Mouse (Mus musculus): ENCODE measurements around the gene Cflar. TPM values are rescaled to one million over a fixed set of nuclear protein-coding genes. Genes with fewer than 3 reads are reported as not detected.

Cflar gene
- polyA plus RNA-seq, 1 experiment from 2014 or later, result 25.6 TPM

DNA sequence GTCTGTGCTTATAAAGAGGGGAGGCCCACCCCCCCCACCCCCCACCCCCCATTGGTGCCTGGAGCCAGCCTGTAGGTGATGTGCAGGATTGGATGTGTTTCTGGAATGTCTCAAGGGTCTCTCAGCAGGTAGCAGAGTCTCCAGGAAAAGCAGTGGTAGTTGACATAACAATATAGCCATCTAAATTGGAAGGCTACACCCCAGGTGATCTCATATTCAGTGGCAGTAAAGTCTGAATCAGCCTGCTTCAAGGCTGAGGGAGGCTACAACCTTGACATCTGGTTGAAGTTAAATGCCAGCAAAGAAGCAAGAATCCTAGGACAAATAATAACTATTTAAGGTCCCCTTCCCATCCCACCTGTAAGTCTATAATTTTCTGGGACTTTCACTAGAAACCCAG lies 57.8 kb downstream of the Cflar start:
- H3K27ac ChIP-seq (replicated peaks; ENCODE audit: low read depth, low read length), result no peak overlapping the region
- no peaks in the 10 kb centered on the region for H3K27me3 ChIP-seq (ENCODE audit: control insufficient read depth, insufficient read depth, low read length)
- no peaks in the 10 kb centered on the region for H3K9me3 ChIP-seq (ENCODE audit: control insufficient read depth, low read length)
- H3K4me3 ChIP-seq (ENCODE audit: low read depth, low read length), result no peak overlapping the region
- DNase-seq (ENCODE audit: low spot score), result no peak
- no peaks in the 10 kb centered on the region for H3K36me3 ChIP-seq (ENCODE audit: control insufficient read depth, insufficient read depth, low read length)
- H3K4me1 ChIP-seq (ENCODE audit: control insufficient read depth, insufficient read depth, low read length), result no peaks in the 10 kb centered on the region
- no peak overlapping the region for H3K9ac ChIP-seq (ENCODE audit: low read length)
- no peak overlapping the region for H3K4me2 ChIP-seq (ENCODE audit: low read depth, severe bottlenecking)
- ATAC-seq (ENCODE audit: insufficient number of reproducible peaks, low FRiP score, low TSS enrichment, low read depth), result no peak

DNA sequence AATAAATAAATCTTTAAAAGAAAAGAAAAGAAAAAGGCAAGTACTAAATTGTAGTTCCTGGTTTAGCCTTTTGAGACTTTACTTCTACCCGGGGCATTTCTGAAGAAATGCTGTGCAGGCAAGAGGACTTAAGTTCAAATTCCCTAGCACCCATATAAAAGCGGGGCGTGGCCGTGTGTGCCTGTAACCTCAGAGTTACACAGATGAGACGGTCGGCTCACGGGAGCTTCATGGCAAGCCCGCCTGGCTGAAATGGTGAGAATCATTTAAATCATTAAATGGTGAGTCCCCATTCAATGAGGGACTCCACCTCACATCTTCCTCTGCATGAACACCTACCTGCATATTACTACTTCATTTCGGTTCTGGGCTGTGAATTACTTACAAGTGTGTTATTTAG lies 58.4 kb downstream of the Cflar start:
- DNase-seq (ENCODE audit: low spot score), result no peak
- H3K4me1 ChIP-seq (ENCODE audit: control insufficient read depth, insufficient read depth, low read length), result no peaks in the 10 kb centered on the region
- H3K27me3 ChIP-seq (ENCODE audit: control insufficient read depth, insufficient read depth, low read length), result no peaks in the 10 kb centered on the region
- ATAC-seq (ENCODE audit: insufficient number of reproducible peaks, low FRiP score, low TSS enrichment, low read depth), result no peak
- H3K36me3 ChIP-seq (ENCODE audit: control insufficient read depth, insufficient read depth, low read length), result no peaks in the 10 kb centered on the region
- no peaks in the 10 kb centered on the region for H3K9me3 ChIP-seq (ENCODE audit: control insufficient read depth, low read length)
- H3K9ac ChIP-seq (ENCODE audit: low read length), result no peak overlapping the region
- H3K27ac ChIP-seq (replicated peaks; ENCODE audit: low read depth, low read length), result no peak overlapping the region
- 58% methylated on average over 9 of the region's 9 CpGs for WGBS
- H3K4me3 ChIP-seq (ENCODE audit: low read depth, low read length), result no peak overlapping the region
- H3K4me2 ChIP-seq (ENCODE audit: low read depth, severe bottlenecking), result no peak overlapping the region

DNA sequence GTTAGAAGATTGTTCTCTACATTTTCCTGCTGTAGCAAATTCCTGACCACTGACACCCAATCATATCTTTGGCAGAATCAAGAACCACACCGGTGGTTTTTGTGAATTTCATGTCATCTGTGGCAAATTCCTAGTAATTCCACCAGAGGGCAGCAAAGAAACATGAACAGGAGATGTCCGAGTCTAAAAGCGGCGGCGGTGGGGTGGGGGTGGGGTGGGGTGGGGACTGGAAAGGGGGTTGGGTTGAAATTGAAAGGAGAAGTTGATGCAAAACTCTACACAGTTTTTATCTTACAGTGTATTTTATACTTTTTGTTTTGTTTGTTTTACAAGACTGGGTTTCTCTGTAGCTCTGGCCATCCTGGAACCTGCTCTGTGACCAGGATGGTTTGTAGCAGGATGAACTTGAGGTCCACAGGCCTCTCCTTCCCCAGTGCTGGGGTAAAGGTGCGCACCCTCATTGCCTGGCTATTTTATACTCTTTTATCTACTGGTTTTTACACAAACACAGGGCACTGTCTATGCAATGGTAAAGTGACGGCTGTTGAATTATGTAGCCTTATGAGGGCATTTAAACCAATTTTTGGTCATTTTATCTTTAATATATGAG lies 58.9 kb downstream of the Cflar start:
- H3K4me2 ChIP-seq (ENCODE audit: low read depth, severe bottlenecking), result no peak overlapping the region
- no peaks in the 10 kb centered on the region for H3K4me1 ChIP-seq (ENCODE audit: control insufficient read depth, insufficient read depth, low read length)
- H3K27ac ChIP-seq (replicated peaks; ENCODE audit: low read depth, low read length), result no peak overlapping the region
- DNase-seq (ENCODE audit: low spot score), result peak; percentile 65
- no peaks in the 10 kb centered on the region for H3K9me3 ChIP-seq (ENCODE audit: control insufficient read depth, low read length)
- H3K4me3 ChIP-seq (ENCODE audit: low read depth, low read length), result no peak overlapping the region
- no peak for ATAC-seq (ENCODE audit: insufficient number of reproducible peaks, low FRiP score, low TSS enrichment, low read depth)
- no peaks in the 10 kb centered on the region for H3K27me3 ChIP-seq (ENCODE audit: control insufficient read depth, insufficient read depth, low read length)
- no peak overlapping the region for H3K9ac ChIP-seq (ENCODE audit: low read length)
- H3K36me3 ChIP-seq (ENCODE audit: control insufficient read depth, insufficient read depth, low read length), result no peaks in the 10 kb centered on the region
- 28% methylated on average over 7 of the region's 7 CpGs for WGBS

DNA sequence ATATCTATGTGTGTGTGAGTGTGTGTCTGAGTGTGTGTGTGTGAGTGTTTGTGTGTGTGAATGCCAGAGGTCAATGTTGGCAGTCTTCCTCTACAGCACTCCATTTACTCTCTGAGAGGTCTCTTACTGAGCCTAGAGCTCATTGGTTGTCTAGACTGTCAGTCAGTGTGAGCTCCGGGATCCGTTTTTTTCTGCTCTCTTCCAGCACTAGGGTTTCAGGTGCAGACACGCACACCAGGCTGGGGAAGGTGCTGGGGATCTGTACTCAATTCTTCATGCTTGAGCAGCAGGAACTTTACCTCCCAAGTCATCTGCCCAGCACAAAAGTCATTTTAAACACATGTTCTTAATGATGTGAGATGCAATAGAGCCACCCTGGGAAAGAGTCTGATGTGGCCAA lies 60.8 kb downstream of the Cflar start:
- 75% methylated on average over 3 of the region's 3 CpGs for WGBS
- Histone ChIP-seq H3K36me3 (ENCODE audit: control insufficient read depth, insufficient read depth, low read length) (no peaks in the 10 kb centered on the region), H3K4me1 (ENCODE audit: control insufficient read depth, insufficient read depth, low read length) (no peaks in the 10 kb centered on the region), H3K4me3 (ENCODE audit: low read depth, low read length) (no peak overlapping the region), H3K27ac (replicated peaks; ENCODE audit: low read depth, low read length) (no peak overlapping the region), H3K9me3 (ENCODE audit: control insufficient read depth, low read length) (no peaks in the 10 kb centered on the region), H3K9ac (ENCODE audit: low read length) (no peak overlapping the region), H3K27me3 (ENCODE audit: control insufficient read depth, insufficient read depth, low read length) (no peaks in the 10 kb centered on the region), H3K4me2 (ENCODE audit: low read depth, severe bottlenecking) (no peak overlapping the region)
- DNase-seq (ENCODE audit: low spot score) (no peak), ATAC-seq (ENCODE audit: insufficient number of reproducible peaks, low FRiP score, low TSS enrichment, low read depth) (no peak)

DNA sequence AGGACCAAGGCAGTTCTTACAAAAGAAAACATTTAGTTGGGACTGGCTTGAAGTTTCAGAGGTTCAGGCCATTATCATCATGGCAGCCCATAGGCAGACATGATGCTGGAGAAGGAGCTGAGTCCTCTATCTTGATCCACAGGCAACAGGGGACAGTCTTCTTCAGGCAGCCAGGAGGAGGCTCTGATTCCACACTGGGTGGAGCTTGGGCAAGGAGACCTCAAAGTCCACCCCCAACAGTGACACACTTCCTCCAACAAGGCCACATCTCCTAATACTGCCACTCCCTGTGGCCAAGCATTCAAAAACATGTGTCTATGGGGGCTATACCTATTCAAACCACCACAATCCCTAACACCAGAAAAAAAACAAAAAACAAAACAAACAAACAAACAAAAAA lies 62.0 kb downstream of the Cflar start:
- no peaks in the 10 kb centered on the region for H3K27me3 ChIP-seq (ENCODE audit: control insufficient read depth, insufficient read depth, low read length)
- no peak overlapping the region for H3K4me2 ChIP-seq (ENCODE audit: low read depth, severe bottlenecking)
- H3K4me3 ChIP-seq (ENCODE audit: low read depth, low read length), result no peak overlapping the region
- DNase-seq (ENCODE audit: low spot score) (no peak), ATAC-seq (ENCODE audit: insufficient number of reproducible peaks, low FRiP score, low TSS enrichment, low read depth) (no peak)
- H3K36me3 ChIP-seq (ENCODE audit: control insufficient read depth, insufficient read depth, low read length), result no peaks in the 10 kb centered on the region
- no peaks in the 10 kb centered on the region for H3K4me1 ChIP-seq (ENCODE audit: control insufficient read depth, insufficient read depth, low read length)
- no peak overlapping the region for H3K27ac ChIP-seq (replicated peaks; ENCODE audit: low read depth, low read length)
- H3K9me3 ChIP-seq (ENCODE audit: control insufficient read depth, low read length), result no peaks in the 10 kb centered on the region
- no peak overlapping the region for H3K9ac ChIP-seq (ENCODE audit: low read length)

DNA sequence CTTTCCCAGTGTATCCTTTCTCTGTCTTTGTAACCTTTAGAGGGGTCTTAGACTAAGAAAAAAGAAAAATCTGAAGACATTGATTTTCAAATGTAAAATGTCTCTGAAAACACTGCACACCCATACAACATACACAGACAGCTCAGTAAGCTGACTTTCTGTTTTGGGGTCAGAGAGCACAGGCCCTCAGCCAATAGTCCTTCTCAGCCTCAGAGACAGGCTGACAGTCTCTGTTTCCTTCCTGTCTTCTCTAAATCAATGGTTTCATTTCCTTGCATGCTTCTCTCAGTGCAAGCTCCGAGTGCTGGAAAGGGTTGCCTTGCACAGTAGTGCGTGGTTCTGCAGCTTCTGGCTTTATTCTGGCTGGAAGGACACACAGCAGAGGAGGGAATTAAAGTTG lies 62.6 kb downstream of the Cflar start:
- Histone ChIP-seq H3K9ac (ENCODE audit: low read length) (no peak overlapping the region), H3K36me3 (ENCODE audit: control insufficient read depth, insufficient read depth, low read length) (no peaks in the 10 kb centered on the region), H3K27ac (replicated peaks; ENCODE audit: low read depth, low read length) (no peak overlapping the region), H3K9me3 (ENCODE audit: control insufficient read depth, low read length) (no peaks in the 10 kb centered on the region), H3K27me3 (ENCODE audit: control insufficient read depth, insufficient read depth, low read length) (no peaks in the 10 kb centered on the region), H3K4me1 (ENCODE audit: control insufficient read depth, insufficient read depth, low read length) (no peaks in the 10 kb centered on the region), H3K4me2 (ENCODE audit: low read depth, severe bottlenecking) (no peak overlapping the region), H3K4me3 (ENCODE audit: low read depth, low read length) (no peak overlapping the region)
- no peak for DNase-seq (ENCODE audit: low spot score)
- WGBS, result 86% methylated on average over 2 of the region's 2 CpGs
- no peak for ATAC-seq (ENCODE audit: insufficient number of reproducible peaks, low FRiP score, low TSS enrichment, low read depth)

DNA sequence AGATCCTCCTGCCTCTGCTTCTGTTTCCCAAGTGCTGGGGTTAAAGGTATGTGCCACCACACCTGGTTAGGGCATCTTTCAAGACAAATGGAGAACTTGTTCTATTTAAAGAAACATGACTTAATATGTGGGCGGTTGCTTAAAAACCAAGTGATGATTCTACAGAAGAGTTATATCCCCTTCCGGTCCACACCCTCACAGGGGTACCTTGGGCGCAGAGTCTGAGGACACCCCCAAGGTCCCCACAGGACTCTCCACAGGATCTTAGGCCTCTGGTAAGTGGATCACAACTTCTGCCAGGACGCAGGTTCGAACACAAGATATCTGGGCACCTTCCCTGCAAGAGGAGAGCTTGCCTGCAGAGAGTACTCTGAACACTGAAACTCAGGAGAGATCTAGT lies 64.1 kb downstream of the Cflar start:
- 94% methylated on average over 5 of the region's 5 CpGs for WGBS
- no peaks in the 10 kb centered on the region for H3K9me3 ChIP-seq (ENCODE audit: control insufficient read depth, low read length)
- no peak overlapping the region for H3K27ac ChIP-seq (replicated peaks; ENCODE audit: low read depth, low read length)
- H3K9ac ChIP-seq (ENCODE audit: low read length), result no peak overlapping the region
- H3K36me3 ChIP-seq (ENCODE audit: control insufficient read depth, insufficient read depth, low read length), result no peaks in the 10 kb centered on the region
- no peak overlapping the region for H3K4me2 ChIP-seq (ENCODE audit: low read depth, severe bottlenecking)
- H3K4me3 ChIP-seq (ENCODE audit: low read depth, low read length), result no peak overlapping the region
- DNase-seq (ENCODE audit: low spot score) (no peak), ATAC-seq (ENCODE audit: insufficient number of reproducible peaks, low FRiP score, low TSS enrichment, low read depth) (no peak)
- no peaks in the 10 kb centered on the region for H3K4me1 ChIP-seq (ENCODE audit: control insufficient read depth, insufficient read depth, low read length)
- H3K27me3 ChIP-seq (ENCODE audit: control insufficient read depth, insufficient read depth, low read length), result no peaks in the 10 kb centered on the region

DNA sequence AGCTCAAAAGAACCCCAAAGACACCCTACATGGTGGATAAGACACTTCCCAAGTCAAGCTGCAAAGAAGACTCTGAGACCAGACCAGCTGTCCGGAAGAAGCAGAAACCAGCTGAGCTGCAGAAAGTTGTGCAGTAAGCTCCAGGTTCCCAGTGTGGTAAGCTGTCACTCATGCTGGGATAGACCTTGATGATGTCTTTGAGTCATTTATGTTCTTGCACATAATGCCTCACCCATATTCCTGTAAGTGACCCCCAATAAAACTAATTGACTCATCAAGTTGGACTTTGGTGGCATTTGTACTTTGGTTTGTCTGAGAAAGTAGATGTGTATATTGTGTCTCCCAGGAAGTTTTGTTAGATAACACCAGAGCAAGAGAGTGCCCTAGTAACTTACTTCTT lies 66.3 kb downstream of the Cflar start:
- WGBS, result 86% methylated on average over 1 of the region's 1 CpGs
- Histone ChIP-seq H3K27me3 (ENCODE audit: control insufficient read depth, insufficient read depth, low read length) (no peaks in the 10 kb centered on the region), H3K4me1 (ENCODE audit: control insufficient read depth, insufficient read depth, low read length) (no peaks in the 10 kb centered on the region), H3K36me3 (ENCODE audit: control insufficient read depth, insufficient read depth, low read length) (no peaks in the 10 kb centered on the region), H3K4me2 (ENCODE audit: low read depth, severe bottlenecking) (no peak overlapping the region), H3K4me3 (ENCODE audit: low read depth, low read length) (no peak overlapping the region), H3K9me3 (ENCODE audit: control insufficient read depth, low read length) (no peaks in the 10 kb centered on the region), H3K9ac (ENCODE audit: low read length) (no peak overlapping the region), H3K27ac (replicated peaks; ENCODE audit: low read depth, low read length) (no peak overlapping the region)
- DNase-seq (ENCODE audit: low spot score), result no peak
- ATAC-seq (ENCODE audit: insufficient number of reproducible peaks, low FRiP score, low TSS enrichment, low read depth), result no peak

DNA sequence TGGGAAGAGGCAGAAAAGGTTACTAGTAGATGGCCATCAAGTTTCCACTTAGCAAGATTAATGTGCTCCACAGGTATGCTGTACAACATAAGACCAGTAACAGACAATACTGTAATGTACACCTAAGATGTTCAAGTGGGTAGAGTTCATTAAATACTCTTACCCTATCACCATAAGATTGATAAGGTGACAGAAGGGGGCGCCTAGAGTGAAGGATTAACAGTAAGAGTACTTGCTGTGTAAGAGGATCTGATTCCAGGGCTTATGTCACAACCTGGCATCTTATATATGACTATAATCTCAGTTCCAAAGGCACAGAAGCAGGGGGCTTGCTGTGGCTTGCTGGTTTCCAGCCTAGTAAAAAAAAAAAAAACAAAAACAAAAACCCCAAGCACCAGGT lies 66.9 kb downstream of the Cflar start:
- 42% methylated on average over 1 of the region's 1 CpGs for WGBS
- ATAC-seq (ENCODE audit: insufficient number of reproducible peaks, low FRiP score, low TSS enrichment, low read depth), result no peak
- H3K4me1 ChIP-seq (ENCODE audit: control insufficient read depth, insufficient read depth, low read length), result no peaks in the 10 kb centered on the region

More for the DNA sequence above, 66.9 kb downstream of the Cflar start:
- no peak overlapping the region for H3K4me2 ChIP-seq (ENCODE audit: low read depth, severe bottlenecking)
- H3K27ac ChIP-seq (replicated peaks; ENCODE audit: low read depth, low read length), result no peak overlapping the region
- H3K9me3 ChIP-seq (ENCODE audit: control insufficient read depth, low read length), result no peaks in the 10 kb centered on the region
- H3K9ac ChIP-seq (ENCODE audit: low read length), result no peak overlapping the region
- no peak for DNase-seq (ENCODE audit: low spot score)
- no peaks in the 10 kb centered on the region for H3K27me3 ChIP-seq (ENCODE audit: control insufficient read depth, insufficient read depth, low read length)
- H3K36me3 ChIP-seq (ENCODE audit: control insufficient read depth, insufficient read depth, low read length), result no peaks in the 10 kb centered on the region
- H3K4me3 ChIP-seq (ENCODE audit: low read depth, low read length), result no peak overlapping the region

Data from limb, embryonic 11.5 days (tissue).